Mouse (Mus musculus) heart, adult 10 weeks (tissue): ENCODE data around the gene Fam161a. TPM values are rescaled to one million over a fixed set of nuclear protein-coding genes. Genes with fewer than 3 reads are reported as not detected.

ENCODE experiments used
- polyA plus RNA-seq: library from polyadenylated mRNA; stranded (reverse); fragments of 350-450 nt; fragmentation: Illumina TruSeq; extraction: RNeasy Lipid Tissue Mini Kit (QIAGEN cat#74804); gene quantifications from one replicate; pipeline ENCODE4 v1.2.3, GENCODE M21; 2014; ENCODE audit warnings: low read depth, low replicate concordance

Gene Fam161a
- 2.3 TPM for polyA plus RNA-seq

DNA sequence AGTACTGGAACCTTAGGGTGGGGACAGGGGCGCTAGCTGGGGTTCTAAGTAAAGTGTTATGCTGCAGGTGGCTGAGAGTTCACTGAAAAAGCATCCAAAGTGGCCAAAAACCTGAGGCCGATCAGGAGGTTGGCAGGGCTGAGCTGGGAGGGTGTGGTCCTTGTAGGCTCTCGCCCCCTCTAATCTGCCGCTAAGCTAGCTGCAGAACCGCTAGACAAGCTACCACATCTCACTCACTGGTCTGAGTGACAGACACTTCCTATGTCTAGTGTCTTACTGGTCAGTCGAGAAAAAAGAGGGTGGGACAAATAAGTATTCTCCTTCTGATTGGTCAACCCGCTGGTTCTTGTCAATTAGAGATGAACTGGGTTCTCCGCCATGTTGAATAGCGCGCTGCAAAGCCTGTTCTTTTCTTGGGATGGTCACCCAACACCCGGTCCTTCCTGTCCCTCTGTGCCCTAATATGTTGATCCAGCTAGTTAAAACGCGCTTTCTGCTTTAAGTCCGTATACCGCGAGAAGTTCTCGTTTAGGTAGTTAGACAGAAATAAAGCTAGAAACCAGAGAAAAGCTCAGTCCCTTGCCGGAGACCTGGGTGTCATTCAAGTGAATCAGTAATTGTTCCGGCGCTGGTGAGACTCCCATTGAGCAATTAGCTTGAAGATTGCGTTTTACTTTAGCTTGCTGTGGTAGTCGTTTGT, at the start of gene Fam161a:
Fam161a (plus strand) TSS at position 51 of the 700 bp plus-strand sequence.

DNA sequence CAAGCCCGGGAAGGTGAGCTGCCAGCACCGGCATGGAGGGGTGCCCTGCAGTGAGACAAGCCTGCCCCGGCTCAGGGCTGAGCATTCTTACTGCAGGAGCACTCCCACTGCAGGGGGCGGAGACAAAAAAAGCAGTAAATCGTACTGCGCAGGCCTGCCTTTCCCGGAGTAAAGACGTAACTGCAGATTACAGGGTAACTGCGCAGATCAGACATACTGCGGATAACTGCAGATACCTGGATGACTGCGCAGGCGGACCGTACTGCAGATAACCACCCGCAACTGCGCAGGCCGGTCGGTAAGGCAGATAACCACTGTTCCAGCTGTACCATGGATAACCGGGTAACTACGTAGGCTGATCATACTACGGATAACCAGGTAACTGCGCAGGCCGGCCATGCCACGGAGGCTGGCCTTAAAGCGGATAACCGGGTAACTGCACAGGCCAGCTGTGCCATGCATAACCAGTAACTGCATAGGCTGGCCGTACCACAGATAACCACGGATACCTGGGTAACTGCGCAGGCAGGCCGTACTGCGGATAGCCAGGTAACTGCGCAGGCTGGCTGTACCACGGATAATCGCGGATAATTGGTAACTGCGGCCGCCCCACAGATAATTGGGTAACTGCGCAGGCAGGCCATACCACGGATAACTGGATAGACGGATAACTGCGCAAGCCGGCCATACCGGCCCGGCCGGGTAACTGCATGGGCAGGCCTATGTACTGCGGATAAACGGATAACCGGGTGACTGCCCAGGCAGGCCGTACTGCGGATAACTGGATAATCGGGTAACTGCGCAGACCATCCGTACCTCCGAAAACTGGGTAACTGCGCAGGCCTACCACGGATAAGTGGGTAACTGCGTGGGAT, 35.3 kb upstream of the Fam161a start, which contains the start of gene Zrsr1:
Zrsr1 (plus strand) TSS at position 171 of the 875 bp plus-strand sequence.

DNA sequence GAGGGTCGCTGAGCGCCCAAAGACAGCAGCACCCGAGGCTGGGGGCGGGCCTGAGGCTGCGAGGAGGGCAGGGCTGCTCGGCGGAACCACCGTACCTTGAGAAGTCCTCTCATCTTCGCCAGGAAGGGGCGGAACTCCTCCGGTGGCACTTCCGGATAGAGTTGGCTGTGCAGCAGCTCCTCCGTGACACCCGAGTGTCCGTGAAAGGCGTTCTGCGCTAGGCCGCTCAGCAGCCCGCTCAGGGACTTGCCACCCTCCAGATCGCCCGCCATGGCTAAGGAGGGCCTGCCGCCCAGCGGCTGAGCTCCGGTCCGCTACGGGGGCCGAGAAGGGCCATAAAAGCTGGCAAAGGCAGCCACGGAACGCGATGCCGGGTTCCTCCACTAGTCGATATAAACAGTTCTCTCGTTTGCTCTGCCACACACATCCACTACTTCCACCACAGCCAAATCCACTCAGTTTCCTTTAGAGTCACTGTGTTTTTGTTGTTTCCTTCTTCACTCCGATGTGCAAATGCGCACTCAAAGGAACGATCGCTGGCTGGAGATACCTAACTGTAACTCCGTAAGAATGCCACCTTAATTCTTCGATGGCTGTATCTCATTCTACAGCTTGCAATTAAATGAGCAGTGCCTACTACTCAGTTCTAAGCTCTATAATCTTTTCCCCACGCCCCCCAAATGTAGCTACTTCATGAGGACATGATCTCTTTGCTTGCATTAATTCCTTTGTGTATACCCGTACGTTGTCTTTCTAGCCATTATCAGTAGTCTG, 25.2 kb upstream of the Fam161a start, which contains the start of the genes Gm28048 and Commd1:
Gm28048 (minus strand) TSS at position 107 of the 774 bp plus-strand sequence.
Commd1 (minus strand) TSS at position 399 of the 774 bp plus-strand sequence.

GRCm38 (mm10) chr11:22990393-22991126, 16.8 kb upstream of the Fam161a start, which contains the start of gene Cct4:
Gene Cct4 (plus strand): TSS chr11:22990519.

Other genes starting within 250 kb of the Fam161a start
- gene B3gnt2, start 146.6 kb upstream of the Fam161a start, polyA plus RNA-seq = 3.6 TPM
- 29.6 TPM for gene Zrsr1, start 35.5 kb upstream of the Fam161a start, polyA plus RNA-seq
- 14.3 TPM for gene Gm28048, start 25.4 kb upstream of the Fam161a start, polyA plus RNA-seq
- gene Commd1, start 25.1 kb upstream of the Fam161a start, polyA plus RNA-seq = 170 TPM
- gene Cct4, start 17.0 kb upstream of the Fam161a start, polyA plus RNA-seq = 137 TPM
- 31.2 TPM for gene Xpo1, start 248.5 kb downstream of the Fam161a start, polyA plus RNA-seq